Mouse (Mus musculus): ENCODE results near the gene Sp9. TPM values are rescaled to one million over a fixed set of nuclear protein-coding genes. Genes with fewer than 3 reads are reported as not detected.

Gene Sp9
- total RNA-seq, 2 experiments from 2014 or later, result not detected

DNA sequence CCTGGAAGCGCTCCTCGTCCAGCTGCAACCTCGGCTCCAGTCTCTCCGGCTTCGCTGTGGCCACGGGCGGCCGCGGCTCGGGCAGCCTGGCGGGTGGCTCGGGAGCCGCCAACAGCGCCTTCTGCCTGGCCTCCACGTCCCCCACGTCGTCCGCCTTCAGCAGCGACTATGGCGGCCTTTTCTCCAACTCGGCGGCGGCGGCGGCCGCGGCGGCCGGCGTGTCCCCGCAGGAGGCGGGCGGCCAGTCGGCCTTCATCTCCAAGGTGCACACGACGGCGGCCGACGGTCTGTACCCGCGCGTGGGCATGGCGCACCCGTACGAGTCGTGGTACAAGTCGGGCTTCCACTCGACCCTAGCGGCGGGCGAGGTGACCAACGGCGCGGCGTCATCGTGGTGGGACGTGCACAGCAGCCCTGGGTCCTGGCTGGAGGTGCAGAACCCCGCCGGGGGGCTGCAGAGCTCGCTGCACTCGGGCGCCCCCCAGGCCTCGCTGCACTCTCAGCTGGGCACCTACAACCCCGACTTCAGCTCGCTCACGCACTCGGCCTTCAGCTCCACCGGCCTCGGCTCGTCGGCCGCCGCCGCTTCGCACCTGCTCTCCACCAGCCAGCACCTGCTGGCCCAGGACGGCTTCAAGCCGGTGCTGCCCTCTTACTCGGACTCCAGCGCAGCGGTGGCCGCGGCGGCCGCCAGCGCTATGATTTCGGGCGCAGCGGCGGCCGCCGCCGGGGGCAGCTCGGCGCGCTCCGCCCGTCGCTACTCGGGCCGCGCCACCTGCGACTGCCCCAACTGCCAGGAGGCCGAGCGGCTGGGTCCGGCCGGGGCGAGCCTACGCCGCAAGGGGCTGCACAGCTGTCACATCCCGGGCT, 1.8 kb downstream of the Sp9 start:
- intact Hi-C loops (cut with DNase I), result loop anchor here (2.0 to 10.0 kb wide), 4 partner anchors 59 to 1731 kb away; partner anchors contain the start of genes Hoxd10 and Hoxd9
- peak in 1 of 2 experiments; percentile 57 for DNase-seq

DNA sequence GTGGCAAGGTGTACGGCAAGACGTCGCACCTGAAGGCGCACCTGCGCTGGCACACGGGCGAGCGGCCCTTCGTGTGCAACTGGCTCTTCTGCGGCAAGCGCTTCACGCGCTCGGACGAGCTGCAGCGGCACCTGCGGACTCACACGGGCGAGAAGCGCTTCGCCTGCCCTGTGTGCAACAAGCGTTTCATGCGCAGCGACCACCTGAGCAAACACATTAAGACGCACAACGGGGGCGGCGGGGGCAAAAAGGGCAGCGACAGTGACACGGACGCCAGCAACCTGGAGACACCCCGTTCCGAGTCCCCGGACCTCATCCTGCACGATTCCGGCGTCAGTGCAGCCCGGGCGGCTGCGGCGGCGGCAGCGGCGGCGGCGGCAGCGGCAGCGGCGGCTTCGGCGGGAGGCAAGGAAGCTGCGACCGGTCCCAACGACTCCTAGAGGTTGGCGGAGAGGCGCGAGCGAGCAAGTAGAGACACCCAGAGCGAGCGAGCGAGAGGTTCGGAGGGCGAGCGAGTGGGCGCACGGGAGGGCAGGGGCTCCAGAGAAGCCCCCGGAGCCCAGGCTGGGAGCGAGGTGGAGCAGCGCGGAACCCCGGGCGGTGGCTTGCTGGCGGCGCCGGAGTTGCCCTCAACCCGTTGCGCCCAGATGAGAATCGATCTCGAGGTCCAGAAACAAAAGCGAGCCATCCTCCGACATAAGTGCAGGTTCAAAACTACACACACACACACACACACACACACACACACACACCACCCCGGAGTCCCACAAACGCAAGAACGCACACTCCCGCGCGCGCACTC, 2.6 kb downstream of the Sp9 start:
- intact Hi-C loops (cut with DNase I), result loop anchor here (2.0 to 10.0 kb wide), 4 partner anchors 60 to 1732 kb away; partner anchors contain the start of genes Hoxd10 and Hoxd9
- DNase-seq, result peak; percentile 51 to 77

DNA sequence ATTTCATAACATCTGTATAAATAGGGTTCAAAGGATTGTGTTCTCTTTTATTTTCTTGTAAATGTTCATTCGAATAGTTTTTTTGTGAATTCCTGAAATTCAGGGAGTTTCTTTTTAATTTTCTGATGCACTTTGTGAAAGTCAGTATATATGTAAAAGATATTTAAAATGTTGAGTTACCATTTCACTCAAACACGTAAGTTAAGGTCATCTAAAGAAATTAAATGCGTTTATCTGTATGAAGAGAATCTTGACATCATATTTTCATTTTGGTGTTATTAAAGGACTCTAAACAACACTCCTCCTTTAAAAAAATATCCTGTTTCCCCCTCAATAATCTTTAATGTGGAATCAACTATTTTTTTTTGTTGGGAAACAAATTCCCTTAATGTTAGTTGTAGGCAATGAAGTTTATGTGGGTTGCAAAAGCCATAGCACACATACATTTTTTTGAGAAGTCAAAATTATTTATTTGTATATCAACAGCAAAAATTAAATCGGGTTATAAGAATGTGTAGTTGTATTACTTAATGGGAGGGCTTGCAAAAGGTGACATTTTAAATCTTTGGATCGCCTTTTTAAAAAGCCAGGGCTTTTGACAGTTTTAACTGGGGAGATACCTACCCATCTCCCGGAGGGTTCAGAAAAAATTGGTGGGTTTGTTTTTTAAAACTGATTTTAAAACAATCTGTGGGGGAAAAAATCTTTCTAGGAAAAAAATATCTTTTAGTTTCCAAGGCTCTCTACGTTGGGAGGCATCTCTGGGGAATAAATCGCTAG, 3.7 kb downstream of the Sp9 start:
- DNase-seq, result no peak
- intact Hi-C loops (cut with DNase I), result loop anchor here (2.0 to 10.0 kb wide), 4 partner anchors 61 to 1419 kb away; partner anchors contain the start of genes Hoxd10 and Hoxd9

DNA sequence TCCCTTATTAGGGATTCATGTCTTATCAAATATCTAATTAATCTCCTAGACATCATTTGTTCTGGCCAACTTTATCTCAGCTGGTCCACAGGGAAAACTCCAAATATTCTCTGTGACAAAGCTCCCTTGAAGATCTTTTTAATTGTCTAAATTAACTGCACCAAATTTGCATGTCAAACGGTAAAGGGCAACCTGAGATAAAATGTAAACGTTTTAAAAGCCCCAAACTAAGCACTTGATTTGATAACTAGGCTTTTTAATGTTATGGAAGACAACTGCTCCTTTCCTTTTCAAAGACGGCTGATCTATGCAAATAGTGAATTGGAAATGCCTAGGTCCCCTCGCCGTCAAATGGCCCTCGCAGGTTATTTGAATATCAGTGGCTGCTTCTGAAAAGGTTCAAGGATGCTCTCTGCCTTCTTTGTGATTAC, 4.4 kb downstream of the Sp9 start:
- intact Hi-C loops (cut with DNase I), result loop anchor here (5.0 to 10.0 kb wide), 3 partner anchors 211 to 1419 kb away; partner anchors contain the start of genes Hoxd10 and Hoxd9
- DNase-seq, result peak in 1 of 2 experiments; percentile 48

DNA sequence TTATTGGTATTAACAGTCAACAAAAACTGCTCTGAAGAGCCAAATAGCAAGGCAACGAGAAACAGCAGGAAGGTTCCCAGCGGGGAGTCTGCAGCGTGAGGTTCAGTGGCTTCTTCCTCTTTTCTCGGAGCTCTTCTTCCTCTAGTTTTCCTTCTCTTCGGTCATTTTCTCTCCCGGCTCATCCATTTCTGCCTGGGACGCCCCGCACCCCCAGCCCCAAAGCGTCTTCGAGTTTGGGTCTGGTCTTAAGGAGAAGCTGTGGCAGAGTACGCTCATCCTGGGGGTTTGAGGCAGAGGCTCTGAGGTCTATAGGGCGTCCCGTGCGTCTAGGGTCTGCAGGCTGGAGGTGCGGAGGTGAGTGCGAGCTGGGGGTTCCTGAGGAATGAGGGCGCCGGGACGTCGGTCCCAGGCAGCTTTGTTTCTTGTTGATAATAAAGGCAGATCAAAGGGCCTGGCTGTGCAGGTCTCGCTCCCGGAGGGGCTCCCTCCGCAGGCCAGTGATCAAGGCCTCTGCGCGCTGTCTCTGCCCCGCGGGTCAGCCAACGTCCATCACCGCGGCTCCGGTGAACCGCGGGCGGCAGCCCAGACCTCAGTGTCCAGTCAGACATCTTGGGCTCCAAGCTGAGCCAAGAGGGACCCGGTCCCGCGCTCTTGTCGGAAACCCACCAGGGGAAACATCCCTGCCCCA, 5.4 kb downstream of the Sp9 start:
- peak in 1 of 2 experiments; percentile 47 for DNase-seq
- intact Hi-C loops (cut with DNase I), result loop anchor here (5.0 to 10.0 kb wide), 3 partner anchors 212 to 1418 kb away; partner anchors contain the start of genes Hoxd10 and Hoxd9

DNA sequence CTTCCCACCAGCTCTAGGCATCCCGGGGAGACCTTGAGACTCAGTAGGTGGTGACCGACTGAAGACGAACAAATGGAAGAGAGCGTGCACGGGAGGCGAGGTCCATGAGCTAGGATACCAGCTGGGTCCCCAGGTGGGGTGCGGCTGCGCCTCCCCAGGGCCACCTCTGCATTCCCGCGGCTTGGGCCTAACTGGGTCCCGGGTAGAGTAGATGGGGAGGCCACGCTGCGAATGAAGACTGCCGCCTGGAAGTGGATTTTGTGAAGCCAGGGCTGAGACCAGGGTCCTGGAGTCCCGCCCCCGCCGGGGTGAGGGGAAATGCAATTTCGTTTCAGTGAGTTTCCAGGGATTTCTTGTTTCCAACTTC, 6.0 kb downstream of the Sp9 start:
- intact Hi-C loops (cut with DNase I), result loop anchor here (1.0 to 10.0 kb wide), 6 partner anchors 110 to 1417 kb away; partner anchors contain the start of genes Hoxd10 and Hoxd9
- peak; percentile 26 to 44 for DNase-seq

DNA sequence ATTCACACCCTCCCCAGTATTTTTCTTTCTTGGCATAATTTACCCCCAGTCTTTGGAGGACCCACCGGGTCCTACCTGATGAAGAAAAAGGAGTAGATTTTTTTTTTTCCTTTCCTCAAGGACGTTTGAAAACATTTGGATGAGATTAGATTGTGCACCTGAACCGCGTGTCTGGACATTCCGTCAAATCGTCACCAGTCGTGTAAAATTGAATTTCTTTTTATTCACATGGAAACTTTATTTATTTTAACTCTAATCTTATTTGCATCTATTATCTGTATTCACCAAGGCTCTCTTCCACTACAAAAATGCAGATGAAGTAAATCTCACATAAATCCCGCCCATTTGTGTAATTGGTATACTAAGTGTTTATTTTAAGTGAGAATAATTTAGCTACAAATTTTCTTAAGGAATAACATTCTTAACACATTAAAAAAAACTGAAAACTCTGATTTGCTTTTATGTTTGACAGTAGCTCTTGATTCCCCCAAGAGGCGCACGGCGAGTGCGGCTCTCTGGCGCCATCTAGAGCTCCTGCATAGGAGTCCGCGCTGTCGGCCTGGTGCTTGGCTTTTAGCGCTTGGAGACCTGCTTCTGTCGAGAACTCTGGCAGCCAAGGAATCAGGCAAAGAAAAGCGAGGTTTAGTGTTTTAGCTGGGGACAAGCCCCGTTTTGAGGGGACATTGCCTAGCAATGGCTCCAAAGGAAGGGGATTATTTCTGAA, 6.6 kb downstream of the Sp9 start:
- intact Hi-C loops (cut with DNase I), result loop anchor here (1.0 to 10.0 kb wide), 6 partner anchors 111 to 1417 kb away; partner anchors contain the start of genes Hoxd10 and Hoxd9
- peak; percentile 87 to 93 for DNase-seq

DNA sequence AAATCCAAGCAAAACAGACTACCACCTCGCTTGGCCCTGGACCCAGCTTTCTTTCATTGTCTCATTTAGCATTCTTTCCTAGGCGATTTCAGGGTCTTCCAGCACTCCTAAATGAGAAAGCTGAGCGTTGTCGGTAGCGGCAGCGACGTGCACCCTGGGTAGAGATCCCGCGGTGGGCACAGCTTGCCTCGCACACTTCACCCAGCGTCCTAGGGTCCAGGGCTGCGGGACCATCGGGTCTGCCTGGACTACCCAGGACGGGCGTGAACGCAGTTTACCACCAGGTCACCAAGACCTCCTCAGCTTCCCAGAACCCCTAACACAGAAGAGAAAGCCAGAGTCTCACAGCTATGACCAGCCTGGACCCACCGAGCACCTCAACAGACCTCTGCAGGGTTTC, 7.1 kb downstream of the Sp9 start:
- intact Hi-C loops (cut with DNase I), result loop anchor here (1.0 to 10.0 kb wide), 6 partner anchors 112 to 1416 kb away; partner anchors contain the start of genes Hoxd10 and Hoxd9
- peak in 1 of 2 experiments; percentile 32 for DNase-seq

DNA sequence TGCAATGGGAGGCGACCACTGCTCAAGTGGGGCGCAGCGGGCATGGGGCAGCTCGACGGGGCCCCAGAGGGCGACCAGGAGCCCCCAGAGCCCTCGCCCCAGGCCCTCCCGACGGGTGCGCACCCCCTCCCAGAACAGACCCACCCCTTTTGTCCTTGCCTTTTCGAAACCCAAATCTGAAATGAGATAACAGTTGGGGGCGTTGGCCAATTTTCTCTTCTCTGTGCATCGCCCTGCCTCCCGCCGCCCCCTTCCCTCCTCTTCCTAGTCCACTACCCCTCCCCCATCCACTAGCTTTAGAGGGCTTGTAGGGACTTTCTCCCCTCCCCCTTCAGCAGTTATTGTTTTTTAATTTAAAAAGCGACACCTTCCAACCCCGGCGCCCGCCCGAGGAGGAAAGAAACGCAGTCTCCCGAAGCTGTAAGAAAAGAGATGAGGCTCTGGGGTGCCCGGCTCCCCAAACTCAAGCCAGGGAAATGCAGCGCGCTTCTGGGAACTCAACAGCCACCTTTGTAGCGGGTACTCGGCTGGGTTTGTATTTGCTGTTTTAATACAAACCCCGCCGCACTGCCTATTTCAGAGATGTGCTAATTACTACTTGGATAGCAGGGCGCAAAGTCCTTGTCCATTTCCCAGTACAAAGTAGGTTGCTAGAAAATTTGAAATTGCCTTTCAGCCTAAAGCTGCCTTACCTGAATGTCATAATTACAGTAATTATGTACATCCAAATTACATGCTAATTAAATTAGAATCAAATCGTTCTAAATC, 7.7 kb downstream of the Sp9 start:
- no peak for DNase-seq
- intact Hi-C loops (cut with DNase I), result loop anchor here (5.0 to 10.0 kb wide), 3 partner anchors 215 to 1415 kb away; partner anchors contain the start of genes Hoxd10 and Hoxd9

DNA sequence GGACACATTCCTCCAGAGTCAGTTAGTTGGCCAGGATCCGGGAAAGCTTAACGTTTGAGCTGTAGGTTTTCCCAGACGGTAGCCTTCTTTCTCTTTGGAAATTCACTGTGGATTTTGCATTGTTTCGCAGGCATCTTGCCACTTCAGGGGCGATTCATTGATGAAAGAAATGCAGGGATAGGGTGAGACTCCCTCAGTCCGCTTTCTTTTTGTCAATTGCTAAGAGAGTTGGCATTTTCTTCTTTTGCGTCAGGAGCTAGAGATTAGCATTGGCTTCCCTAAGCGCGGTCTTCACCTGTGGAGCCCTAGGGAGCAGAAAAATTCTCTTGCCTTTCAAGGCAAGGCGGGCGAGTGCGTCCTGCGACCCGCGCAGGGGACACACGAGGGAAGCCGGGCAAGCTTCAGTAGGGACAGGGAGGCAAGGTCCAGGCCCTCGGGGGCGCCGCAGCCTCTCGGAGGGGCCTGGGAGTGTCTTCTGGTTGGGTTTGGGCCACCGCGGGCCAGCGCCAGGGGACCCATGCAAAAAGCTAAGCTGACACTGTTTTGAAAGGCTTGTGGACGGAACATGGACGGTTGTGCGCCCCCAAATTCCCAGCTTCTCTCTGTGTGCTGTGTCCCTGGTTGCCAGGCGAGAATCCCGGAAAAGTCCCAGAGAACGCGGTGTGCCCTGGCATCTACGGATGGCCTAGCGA, 8.8 kb downstream of the Sp9 start:
- peak in 1 of 2 experiments; percentile 17 for DNase-seq
- intact Hi-C loops (cut with DNase I), result no loop called here

DNA sequence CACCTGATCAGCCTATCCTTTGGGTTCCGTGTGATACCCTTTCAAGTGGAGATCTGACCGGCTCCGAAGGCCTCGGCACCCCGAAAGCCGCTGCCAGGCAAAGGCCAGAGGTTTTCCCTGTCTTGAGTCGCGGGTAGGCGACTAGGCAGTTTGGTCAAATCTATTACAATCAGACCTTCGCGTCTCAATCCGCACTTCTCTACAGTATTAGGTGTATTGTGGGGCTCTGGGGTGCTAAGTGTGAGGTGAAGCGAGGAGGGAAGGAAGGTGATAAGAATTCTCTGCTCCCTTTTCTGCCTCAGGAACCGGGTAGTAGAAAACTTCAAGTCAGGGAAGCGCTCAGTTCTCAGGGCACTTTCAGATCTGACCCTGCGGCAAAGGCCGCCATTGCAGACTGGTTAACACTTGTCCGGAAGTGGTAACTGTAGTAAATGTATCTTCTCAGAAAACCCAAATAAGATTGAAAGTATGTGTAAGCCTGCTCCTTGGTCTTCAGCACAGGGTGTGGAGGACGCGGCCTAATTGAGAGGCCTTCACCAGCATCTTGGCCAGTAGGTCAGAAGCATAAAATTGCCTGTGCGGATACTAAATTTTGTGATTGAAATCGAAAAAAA, 9.4 kb downstream of the Sp9 start:
- intact Hi-C loops (cut with DNase I), result no loop called here
- no peak for DNase-seq

DNA sequence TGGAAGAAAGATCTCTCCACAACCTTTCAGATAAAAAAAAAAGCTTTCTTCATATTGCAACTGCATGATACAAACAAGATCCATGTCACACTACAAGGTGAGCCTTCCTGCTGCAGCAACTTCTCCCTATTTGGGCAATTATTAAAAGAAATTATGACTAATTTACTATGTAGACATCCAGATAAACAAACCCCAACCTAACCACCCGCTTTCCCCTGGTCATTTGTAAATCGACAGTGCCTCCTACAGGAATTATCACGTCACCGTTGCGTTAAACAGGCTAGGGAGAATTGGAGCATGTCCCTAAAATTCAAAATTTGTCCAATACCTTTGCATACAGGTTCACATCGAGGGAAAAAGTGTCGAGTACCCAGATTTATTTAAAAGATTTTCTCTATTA, 10.0 kb downstream of the Sp9 start:
- intact Hi-C loops (cut with DNase I), result no loop called here
- no peak for DNase-seq

DNA sequence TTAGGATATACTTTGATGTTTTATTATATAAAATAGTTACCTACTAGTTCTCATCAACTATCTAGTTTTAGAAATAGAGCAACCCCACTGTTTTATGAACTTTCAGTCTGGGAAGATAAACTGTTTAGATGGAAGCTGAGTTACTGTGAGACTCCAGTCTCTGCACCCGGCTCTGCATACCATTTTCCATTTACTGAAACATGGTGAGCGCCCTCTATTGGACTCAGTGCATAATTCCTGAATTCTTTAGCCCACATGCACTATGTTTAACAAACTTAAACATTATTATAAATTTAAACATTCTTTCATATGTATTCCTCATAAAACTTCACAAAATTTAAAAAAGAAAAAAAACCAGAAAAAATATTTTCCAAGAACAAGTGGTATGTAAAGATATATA, 13.9 kb downstream of the Sp9 start:
- intact Hi-C loops (cut with DNase I), result no loop called here
- no peak for DNase-seq

DNA sequence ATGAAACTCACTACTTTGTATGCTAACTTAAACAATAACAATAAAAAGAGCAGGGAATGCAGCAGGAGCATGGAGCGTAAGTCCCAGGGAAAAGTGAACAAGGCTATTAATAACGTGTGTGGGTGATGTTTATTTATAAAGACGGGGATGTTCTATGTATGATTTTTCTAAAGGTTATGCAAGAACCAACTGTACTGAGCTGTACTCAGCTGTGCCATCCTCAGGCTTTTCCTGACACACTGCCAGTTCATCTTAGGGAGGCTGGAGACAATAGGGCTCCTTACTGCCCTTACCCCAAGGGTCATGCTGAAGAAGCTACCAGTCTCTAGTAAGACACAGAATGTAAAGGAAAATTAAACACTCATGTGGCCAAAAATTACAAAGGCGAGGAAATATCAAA, 19.4 kb downstream of the Sp9 start:
- no peak for DNase-seq
- intact Hi-C loops (cut with DNase I), result no loop called here

DNA sequence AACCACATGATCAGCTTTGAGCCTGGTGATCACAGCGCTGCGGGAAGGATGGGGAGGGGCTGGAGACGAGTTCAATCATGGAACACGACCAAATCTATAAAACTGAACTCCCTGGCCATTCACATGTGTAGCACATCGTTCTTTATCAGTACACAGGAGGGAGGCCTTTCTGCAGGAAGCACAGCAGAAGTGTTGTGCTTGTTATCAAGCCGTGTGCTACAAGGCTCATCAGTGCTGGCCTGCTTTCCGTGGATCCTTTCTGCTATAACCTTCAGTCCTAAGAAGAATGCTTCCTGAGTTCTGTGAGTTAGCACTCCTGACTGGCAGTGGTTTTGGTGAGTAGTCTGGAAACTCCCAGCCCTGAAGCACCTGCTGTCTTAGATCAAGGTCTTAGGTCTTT, 23.3 kb downstream of the Sp9 start:
- no peak for DNase-seq
- intact Hi-C loops (cut with DNase I), result no loop called here

DNA sequence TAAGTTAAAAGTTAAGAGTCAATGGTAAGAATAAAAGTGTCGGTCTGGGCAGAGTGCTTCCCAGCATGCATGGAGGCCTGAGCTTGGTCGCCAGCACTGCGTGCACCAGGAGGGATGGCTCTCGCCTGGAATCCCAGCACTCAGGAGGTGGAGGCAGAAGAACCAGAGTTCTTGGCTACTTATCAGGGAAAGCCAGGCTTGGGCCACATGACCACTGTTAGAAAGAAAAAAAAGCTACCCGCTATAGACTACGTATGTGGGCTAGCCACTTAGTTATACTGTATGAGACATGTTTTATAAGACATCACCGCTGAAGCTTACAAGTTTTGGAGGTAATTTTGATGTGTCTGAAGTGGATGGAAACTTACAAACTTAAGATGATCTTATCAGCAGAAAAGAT, 26.4 kb downstream of the Sp9 start:
- intact Hi-C loops (cut with DNase I), result no loop called here
- no peak for DNase-seq

DNA sequence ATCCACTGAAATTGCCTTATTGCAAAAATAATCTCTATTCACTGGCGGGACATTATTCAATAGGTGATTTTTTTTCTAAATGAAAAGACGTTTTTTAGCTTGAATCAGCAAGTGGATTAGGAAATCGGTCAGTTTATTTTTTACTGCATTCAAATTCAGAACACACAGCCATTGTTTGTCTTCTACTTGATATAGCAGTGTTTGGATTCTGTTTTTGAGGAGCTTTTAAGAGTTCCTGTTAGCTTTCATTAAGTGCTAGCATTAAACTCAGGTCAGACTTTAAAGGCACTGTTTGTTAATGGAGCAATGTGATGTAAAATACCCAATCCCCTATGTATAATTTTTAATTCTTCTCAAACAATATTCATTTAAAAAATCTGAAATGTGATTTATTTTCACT, 27.1 kb downstream of the Sp9 start:
- intact Hi-C loops (cut with DNase I), result no loop called here
- DNase-seq, result no peak
